Mouse (Mus musculus) liver, adult 2 months (tissue): ENCODE measurements around the gene Ift52. TPM values are rescaled to one million over a fixed set of nuclear protein-coding genes. Genes with fewer than 3 reads are reported as not detected.
A peak's percentile ranks its signal among the peaks of the same experiment; 100 is the strongest.

Source experiments
- DNase-seq: peaks from one replicate; pipeline ENCODE4 v3.0.0-alpha.2; 2011; ENCODE audit warnings: low read depth, low spot score; ENCODE audit errors: extremely low read depth
- H3K27ac ChIP-seq: fragments of 200-500 bp; replicated peaks from 2 replicates; pipeline ENCODE4 v1.5.1; 2012; ENCODE audit warnings: low read depth, mild to moderate bottlenecking, control low read depth, inconsistent platforms, low read length; ENCODE audit not compliant: insufficient read depth
- H3K27me3 ChIP-seq: fragments of 200-500 bp; 2 replicates; pipeline ENCODE4 v1.6.1; 2012; ENCODE audit warnings: mild to moderate bottlenecking, moderate library complexity, low read length, inconsistent platforms; ENCODE audit not compliant: control insufficient read depth, insufficient read depth
- H3K36me3 ChIP-seq: fragments of 200-500 bp; 2 replicates; pipeline ENCODE4 v1.6.1; 2012; ENCODE audit warnings: low read length, inconsistent platforms; ENCODE audit not compliant: control insufficient read depth, insufficient read depth
- H3K4me1 ChIP-seq: fragments of 200-500 bp; 2 replicates; pipeline ENCODE4 v1.6.1; 2011; ENCODE audit warnings: low read length; ENCODE audit not compliant: control insufficient read depth, insufficient read depth
- H3K4me3 ChIP-seq: fragments of 200-500 bp; 2 replicates; pipeline ENCODE4 v1.5.1; 2011; ENCODE audit warnings: low read depth, mild to moderate bottlenecking, control low read depth, low read length, moderate library complexity; ENCODE audit not compliant: insufficient read depth
- H3K79me2 ChIP-seq: fragments of 200-500 bp; 2 replicates; pipeline ENCODE4 v1.6.1; 2012; ENCODE audit warnings: inconsistent platforms, mild to moderate bottlenecking, low read length, moderate library complexity; ENCODE audit not compliant: control insufficient read depth, insufficient read depth
- H3K9ac ChIP-seq: fragments of 200-500 bp; 2 replicates; pipeline ENCODE4 v1.6.1; 2012; ENCODE audit warnings: low read depth, mild to moderate bottlenecking, control low read depth, inconsistent platforms, low read length
- CTCF ChIP-seq: fragments of 200-500 bp; IDR thresholded peaks from 2 replicates; pipeline ENCODE4 v1.5.1; 2011; ENCODE audit warnings: low read depth, low read length, control low read depth
- POLR2A ChIP-seq: fragments of 200-500 bp; IDR thresholded peaks from 2 replicates; pipeline ENCODE4 v1.6.1; 2011; ENCODE audit warnings: low read length, control low read depth; ENCODE audit not compliant: insufficient read depth; ENCODE audit errors: extremely low read depth
- WGBS: fragments of 180-500 bp; shearing (Covaris S2); methylation state at CpG from one replicate; pipeline ENCODE4 v1.1.7; 2018; 5-methylcytosine and 5-hydroxymethylcytosine counted together
- polyA plus RNA-seq: library from polyadenylated mRNA; depleted of rRNA; stranded (reverse); fragments of >200 nt; gene quantifications from 2 replicates; pipeline ENCODE4 v1.2.3, GENCODE M21; 2012
- total RNA-seq: library from RNA; depleted of rRNA; stranded (reverse); fragments of >200 nt; gene quantifications from 2 replicates; pipeline ENCODE4 v1.2.3, GENCODE M21; 2014

The Ift52 gene
- total and polyA plus RNA-seq, 2 experiments: 18.0 to 18.3 TPM

GRCm38 (mm10) chr2:162973637-162974036, 43.5 kb upstream of the Ift52 start:
- Histone ChIP-seq H3K4me1 (peaks cover 20% of the 10 kb centered on the region), H3K36me3 (no peaks in the 10 kb centered on the region), H3K27me3 (no peaks in the 10 kb centered on the region), H3K27ac (no peak overlapping the region), H3K9ac (0 out of 2 replicates have a peak overlapping the region, but pooled peaks have one; percentile 9), H3K4me3 (no peak overlapping the region), H3K79me2 (no peaks in the 10 kb centered on the region)
- WGBS: 23% methylated on average over 11 of the region's 11 CpGs
- DNase-seq: peak; percentile 53
- TF ChIP-seq POLR2A (no peak), CTCF (no peak)

GRCm38 (mm10) chr2:162975157-162975775, 41.9 kb upstream of the Ift52 start:
- 56% methylated on average over 11 of the region's 11 CpGs for WGBS
- no peaks in the 10 kb centered on the region for H3K36me3 ChIP-seq
- no peaks in the 10 kb centered on the region for H3K79me2 ChIP-seq
- TF ChIP-seq POLR2A (no peak), CTCF (no peak)
- H3K27me3 ChIP-seq: no peaks in the 10 kb centered on the region
- H3K4me1 ChIP-seq: peaks cover 20% of the 10 kb centered on the region
- H3K9ac ChIP-seq: no peak overlapping the region
- no peak overlapping the region for H3K4me3 ChIP-seq
- DNase-seq: peak; percentile 51
- H3K27ac ChIP-seq: peak overlapping the region; percentile 22

- Histone ChIP-seq H3K9ac (0 out of 2 replicates have a peak overlapping the region, but pooled peaks have one; percentile 2), H3K4me1 (peaks cover 20% of the 10 kb centered on the region), H3K79me2 (no peaks in the 10 kb centered on the region), H3K27me3 (no peaks in the 10 kb centered on the region), H3K36me3 (no peaks in the 10 kb centered on the region), H3K27ac (peak overlapping the region; percentile 49), H3K4me3 (no peak overlapping the region)
- peak; percentile 94 for DNase-seq
- no peak for TF ChIP-seq POLR2A
- no peak for TF ChIP-seq CTCF
- WGBS: 6% methylated on average over 4 of the region's 4 CpGs
Observed at GRCm38 (mm10) chr2:162976001-162976400, 41.2 kb upstream of the Ift52 start.

- no peak overlapping the region for H3K9ac ChIP-seq
- H3K27ac ChIP-seq: peak overlapping the region; percentile 65
- H3K4me1 ChIP-seq: peaks cover 17% of the 10 kb centered on the region
- H3K27me3 ChIP-seq: no peaks in the 10 kb centered on the region
- H3K36me3 ChIP-seq: no peaks in the 10 kb centered on the region
- peak; percentile 99 for DNase-seq
- no peak overlapping the region for H3K4me3 ChIP-seq
- TF ChIP-seq POLR2A (no peak), CTCF (no peak)
- H3K79me2 ChIP-seq: peaks cover 3% of the 10 kb centered on the region; the same call in 1 of the 2 replicates
- WGBS: 27% methylated on average over 6 of the region's 6 CpGs
Observed at GRCm38 (mm10) chr2:162984381-162984780, 32.8 kb upstream of the Ift52 start.

- DNase-seq: peak; percentile 95
- WGBS: 10% methylated on average over 3 of the region's 3 CpGs
- H3K27ac ChIP-seq: peak overlapping the region; percentile 84
Observed at GRCm38 (mm10) chr2:162985923-162986322, 31.2 kb upstream of the Ift52 start.

GRCm38 (mm10) chr2:162986764-162987163, 30.4 kb upstream of the Ift52 start:
- no peak for DNase-seq
- TF ChIP-seq POLR2A: no peak
- no peak for TF ChIP-seq CTCF
- Histone ChIP-seq H3K27ac (peak overlapping the region; percentile 84), H3K27me3 (no peaks in the 10 kb centered on the region), H3K4me3 (no peak overlapping the region), H3K79me2 (peaks cover 11% of the 10 kb centered on the region; the same call in 1 of the 2 replicates), H3K4me1 (peaks cover 34% of the 10 kb centered on the region), H3K9ac (peak overlapping the region; percentile 11), H3K36me3 (no peaks in the 10 kb centered on the region)
- 20% methylated on average over 3 of the region's 3 CpGs for WGBS

More at GRCm38 (mm10) chr2:162985923-162986322, 31.2 kb upstream of the Ift52 start:
- H3K4me1 ChIP-seq: peaks cover 27% of the 10 kb centered on the region
- no peak overlapping the region for H3K4me3 ChIP-seq
- no peaks in the 10 kb centered on the region for H3K27me3 ChIP-seq
- H3K9ac ChIP-seq: no peak overlapping the region
- no peaks in the 10 kb centered on the region for H3K36me3 ChIP-seq
- peaks cover 11% of the 10 kb centered on the region; the same call in 1 of the 2 replicates for H3K79me2 ChIP-seq
- no peak for TF ChIP-seq CTCF
- no peak for TF ChIP-seq POLR2A
